Mouse (Mus musculus) hindbrain, embryonic 14.5 days (tissue): ENCODE results near the gene Slc16a3. TPM values are rescaled to one million over a fixed set of nuclear protein-coding genes. Genes with fewer than 3 reads are reported as not detected.

Source experiments
- ATAC-seq: fragments of 200-750 bp; cut with Nextera tagmentation; 2 replicates; pipeline ENCODE4 v1.8.0; 2017; ENCODE audit warnings: moderate number of reproducible peaks, mild to moderate bottlenecking, moderate TSS enrichment, moderate library complexity; ENCODE audit not compliant: low FRiP score
- DNase-seq: peaks from one replicate; pipeline ENCODE4 v3.0.0-alpha.2; 2015; ENCODE audit warnings: low spot score
- H3K27ac ChIP-seq: fragments of 300-500 bp; sonication (generic); 2 replicates; pipeline ENCODE4 v1.5.1; 2014; ENCODE audit warnings: mild to moderate bottlenecking, moderate library complexity
- H3K27me3 ChIP-seq: fragments of 300-500 bp; sonication (generic); 2 replicates; pipeline ENCODE4 v1.6.1; 2014; ENCODE audit warnings: mild to moderate bottlenecking, low read length, mixed read lengths; ENCODE audit not compliant: control insufficient read depth, insufficient read depth
- H3K36me3 ChIP-seq: fragments of 300-500 bp; sonication (generic); replicated peaks from 2 replicates; pipeline ENCODE4 v1.6.1; 2014; ENCODE audit not compliant: control insufficient read depth, insufficient read depth
- H3K4me1 ChIP-seq: fragments of 300-500 bp; sonication (generic); replicated peaks from 2 replicates; pipeline ENCODE4 v1.6.1; 2014; ENCODE audit warnings: antibody characterized with exemption, low read length, mixed read lengths; ENCODE audit not compliant: control insufficient read depth, insufficient read depth
- H3K4me2 ChIP-seq: fragments of 300-500 bp; sonication (generic); replicated peaks from 2 replicates; pipeline ENCODE4 v1.6.1; 2014; ENCODE audit warnings: mild to moderate bottlenecking, moderate library complexity
- H3K4me3 ChIP-seq: fragments of 300-500 bp; sonication (generic); replicated peaks from 2 replicates; pipeline ENCODE4 v1.5.1; 2014; ENCODE audit warnings: mild to moderate bottlenecking, low read length
- H3K9ac ChIP-seq: fragments of 300-500 bp; sonication (generic); 2 replicates; pipeline ENCODE4 v1.6.1; 2014
- H3K9me3 ChIP-seq: fragments of 300-500 bp; sonication (generic); 2 replicates; pipeline ENCODE4 v1.6.1; 2016; ENCODE audit warnings: low read length; ENCODE audit not compliant: control insufficient read depth
- WGBS: fragments of 180-500 bp; shearing (Covaris S2); extraction: QIAGEN DNeasy Blood & Tissue Kit; methylation state at CpG from one replicate; pipeline ENCODE4 v1.1.7; 2014; 5-methylcytosine and 5-hydroxymethylcytosine counted together
- polyA plus RNA-seq: library from polyadenylated mRNA; unstranded; fragments of >200 nt; fragmentation: Nextera tagmentation; extraction: Ambion mirVana; gene quantifications from 2 replicates; pipeline ENCODE4 v1.2.1, GENCODE M21; 2014

Slc16a3 gene
- polyA plus RNA-seq, 1 experiment from 2014 or later, result 4.4 TPM

GRCm38 (mm10) chr11:120954936-120955335 is 6.7 kb downstream of the Slc16a3 start:
- H3K36me3 ChIP-seq, result peaks cover 33% of the 10 kb centered on the region
- H3K4me2 ChIP-seq, result no peak overlapping the region
- WGBS, result 92% methylated on average over 5 of the region's 5 CpGs
- no peak overlapping the region for H3K4me3 ChIP-seq
- ATAC-seq (no peak), DNase-seq (no peak)
- no peaks in the 10 kb centered on the region for H3K9me3 ChIP-seq
- H3K27ac ChIP-seq, result no peak overlapping the region
- no peak overlapping the region for H3K9ac ChIP-seq
- peaks cover 15% of the 10 kb centered on the region for H3K4me1 ChIP-seq
- H3K27me3 ChIP-seq, result peaks cover 7% of the 10 kb centered on the region

- Histone ChIP-seq H3K4me1 (peaks cover 9% of the 10 kb centered on the region; the same call in 1 of the 2 replicates), H3K36me3 (peaks cover 41% of the 10 kb centered on the region), H3K9ac (no peak overlapping the region), H3K27ac (no peak overlapping the region), H3K27me3 (no peaks in the 10 kb centered on the region), H3K4me2 (no peak overlapping the region), H3K4me3 (no peak overlapping the region), H3K9me3 (no peaks in the 10 kb centered on the region)
- ATAC-seq, result no peak
- 92% methylated on average over 8 of the region's 8 CpGs for WGBS
- no peak for DNase-seq
These were observed 7.4 kb downstream of the Slc16a3 start for GRCm38 (mm10) chr11:120955701-120956100.

DNA sequence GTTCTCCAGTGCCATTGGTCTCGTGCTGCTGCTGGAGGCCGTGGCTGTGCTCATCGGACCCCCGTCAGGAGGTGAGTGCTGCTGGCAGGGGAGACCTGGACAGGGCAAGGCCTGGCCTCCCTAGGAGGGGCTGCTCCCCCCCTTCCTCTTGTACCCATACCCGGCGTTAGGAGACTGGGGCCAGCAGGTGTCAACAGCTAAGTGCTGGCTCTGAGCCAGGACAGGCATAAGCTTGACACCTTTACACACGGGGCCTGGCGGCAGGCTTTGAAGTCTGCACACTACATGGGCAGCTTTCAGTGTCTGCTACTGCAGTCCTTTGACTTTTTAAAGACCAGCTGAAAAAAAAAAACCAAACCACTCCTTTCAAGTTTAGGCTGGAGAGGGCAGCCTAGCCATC is 8.8 kb downstream of the Slc16a3 start:
- Histone ChIP-seq H3K4me3 (no peak overlapping the region), H3K9me3 (no peaks in the 10 kb centered on the region), H3K27ac (no peak overlapping the region), H3K4me2 (no peak overlapping the region), H3K4me1 (no peaks in the 10 kb centered on the region), H3K36me3 (peaks cover 54% of the 10 kb centered on the region), H3K27me3 (no peaks in the 10 kb centered on the region), H3K9ac (no peak overlapping the region)
- 83% methylated on average over 8 of the region's 8 CpGs for WGBS
- ATAC-seq, result no peak
- no peak for DNase-seq

- no peaks in the 10 kb centered on the region for H3K27me3 ChIP-seq
- no peaks in the 10 kb centered on the region for H3K9me3 ChIP-seq
- H3K9ac ChIP-seq, result no peak overlapping the region
- no peak for ATAC-seq
- no peaks in the 10 kb centered on the region for H3K4me1 ChIP-seq
- H3K36me3 ChIP-seq, result peaks cover 62% of the 10 kb centered on the region
- H3K27ac ChIP-seq, result no peak overlapping the region
- 79% methylated on average over 15 of the region's 15 CpGs for WGBS
- no peak overlapping the region for H3K4me3 ChIP-seq
- no peak for DNase-seq
- H3K4me2 ChIP-seq, result no peak overlapping the region
These were observed 9.5 kb downstream of the Slc16a3 start for GRCm38 (mm10) chr11:120957731-120958257.

DNA sequence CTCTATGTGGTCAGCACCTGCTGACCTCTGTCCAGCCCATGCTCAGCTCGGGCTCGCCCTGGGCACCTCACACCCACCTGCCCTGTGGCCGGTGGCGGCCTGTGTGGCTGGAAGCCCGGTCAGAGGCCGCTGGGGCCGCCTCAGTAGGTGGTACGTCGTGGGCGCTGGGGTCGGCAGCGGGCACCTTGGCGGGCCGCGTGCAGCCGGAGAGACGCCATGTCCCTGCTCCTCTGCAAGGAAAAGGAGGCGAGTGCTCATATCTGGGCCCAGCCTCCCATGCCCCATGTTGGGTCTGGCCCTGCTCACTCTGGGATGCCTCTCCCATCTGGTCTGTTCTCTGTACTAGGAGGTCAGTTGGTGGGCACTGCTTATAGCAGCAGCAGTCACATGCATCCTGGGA is 10.8 kb downstream of the Slc16a3 start:
- H3K36me3 ChIP-seq, result peaks cover 74% of the 10 kb centered on the region
- no peak for ATAC-seq
- no peaks in the 10 kb centered on the region for H3K9me3 ChIP-seq
- H3K4me3 ChIP-seq, result no peak overlapping the region
- H3K9ac ChIP-seq, result no peak overlapping the region
- no peak overlapping the region for H3K27ac ChIP-seq
- no peaks in the 10 kb centered on the region for H3K4me1 ChIP-seq
- no peaks in the 10 kb centered on the region for H3K27me3 ChIP-seq
- no peak overlapping the region for H3K4me2 ChIP-seq
- 90% methylated on average over 18 of the region's 18 CpGs for WGBS
- DNase-seq, result no peak

DNA sequence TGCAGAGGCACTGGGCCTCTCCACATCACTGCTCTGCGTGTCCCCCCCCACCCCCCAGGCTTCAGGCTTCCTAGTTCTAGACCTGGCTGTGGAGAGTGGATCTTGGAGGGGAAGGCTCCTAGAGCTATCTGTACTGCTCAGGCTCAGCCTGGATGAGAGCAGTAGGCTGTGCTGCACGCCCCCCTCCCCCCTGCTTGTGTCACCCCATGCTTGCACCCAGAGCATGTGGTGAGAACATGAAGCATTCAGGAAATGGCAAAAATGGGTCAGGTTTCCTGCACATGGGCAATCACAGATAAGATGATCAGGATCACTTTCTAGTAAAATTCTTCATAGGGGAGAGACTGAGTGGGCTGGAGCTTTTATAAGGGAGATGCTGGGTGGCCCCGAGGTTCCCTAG is 11.3 kb downstream of the Slc16a3 start:
- 82% methylated on average over 3 of the region's 3 CpGs for WGBS
- Histone ChIP-seq H3K9ac (no peak overlapping the region), H3K36me3 (peaks cover 79% of the 10 kb centered on the region), H3K9me3 (no peaks in the 10 kb centered on the region), H3K4me2 (no peak overlapping the region), H3K27me3 (no peaks in the 10 kb centered on the region), H3K4me1 (no peaks in the 10 kb centered on the region), H3K27ac (no peak overlapping the region), H3K4me3 (no peak overlapping the region)
- no peak for ATAC-seq
- no peak for DNase-seq

- H3K27ac ChIP-seq, result no peak overlapping the region
- H3K9me3 ChIP-seq, result no peaks in the 10 kb centered on the region
- no peak for ATAC-seq
- H3K4me2 ChIP-seq, result no peak overlapping the region
- peaks cover 86% of the 10 kb centered on the region for H3K36me3 ChIP-seq
- no peak for DNase-seq
- H3K27me3 ChIP-seq, result no peaks in the 10 kb centered on the region
- H3K4me1 ChIP-seq, result 0 out of 2 replicates have a peak, but pooled peaks cover 3% of the 10 kb centered on the region
- no peak overlapping the region for H3K4me3 ChIP-seq
- no peak overlapping the region for H3K9ac ChIP-seq
- 59% methylated on average over 1 of the region's 1 CpGs for WGBS
These were observed 12.0 kb downstream of the Slc16a3 start for GRCm38 (mm10) chr11:120960248-120960647.

- Histone ChIP-seq H3K4me1 (0 out of 2 replicates have a peak, but pooled peaks cover 3% of the 10 kb centered on the region), H3K27me3 (no peaks in the 10 kb centered on the region), H3K36me3 (peaks cover 87% of the 10 kb centered on the region), H3K9me3 (no peaks in the 10 kb centered on the region), H3K9ac (no peak overlapping the region), H3K4me3 (no peak overlapping the region), H3K4me2 (no peak overlapping the region), H3K27ac (no peak overlapping the region)
- ATAC-seq, result no peak
- no peak for DNase-seq
- 88% methylated on average over 7 of the region's 7 CpGs for WGBS
These were observed 13.3 kb downstream of the Slc16a3 start for GRCm38 (mm10) chr11:120961594-120961993.

- no peak for DNase-seq
These were observed 13.9 kb downstream of the Slc16a3 start for GRCm38 (mm10) chr11:120962050-120962771.

More at GRCm38 (mm10) chr11:120962050-120962771, 13.9 kb downstream of the Slc16a3 start:
- no peak for ATAC-seq
- peaks cover 87% of the 10 kb centered on the region for H3K36me3 ChIP-seq
- no peak overlapping the region for H3K4me2 ChIP-seq
- 0 out of 2 replicates have a peak, but pooled peaks cover 3% of the 10 kb centered on the region for H3K4me1 ChIP-seq
- H3K9ac ChIP-seq, result no peak overlapping the region
- H3K27me3 ChIP-seq, result no peaks in the 10 kb centered on the region
- 96% methylated on average over 13 of the region's 13 CpGs for WGBS
- H3K9me3 ChIP-seq, result no peaks in the 10 kb centered on the region
- H3K4me3 ChIP-seq, result no peak overlapping the region
- no peak overlapping the region for H3K27ac ChIP-seq
